Mouse (Mus musculus): ENCODE measurements around the gene Gm3173.
"Not testable (repeated sequence)": the region's sequence is repeated elsewhere in the genome, so short reads cannot be mapped to it uniquely, and the experiment has no call there.

DNA sequence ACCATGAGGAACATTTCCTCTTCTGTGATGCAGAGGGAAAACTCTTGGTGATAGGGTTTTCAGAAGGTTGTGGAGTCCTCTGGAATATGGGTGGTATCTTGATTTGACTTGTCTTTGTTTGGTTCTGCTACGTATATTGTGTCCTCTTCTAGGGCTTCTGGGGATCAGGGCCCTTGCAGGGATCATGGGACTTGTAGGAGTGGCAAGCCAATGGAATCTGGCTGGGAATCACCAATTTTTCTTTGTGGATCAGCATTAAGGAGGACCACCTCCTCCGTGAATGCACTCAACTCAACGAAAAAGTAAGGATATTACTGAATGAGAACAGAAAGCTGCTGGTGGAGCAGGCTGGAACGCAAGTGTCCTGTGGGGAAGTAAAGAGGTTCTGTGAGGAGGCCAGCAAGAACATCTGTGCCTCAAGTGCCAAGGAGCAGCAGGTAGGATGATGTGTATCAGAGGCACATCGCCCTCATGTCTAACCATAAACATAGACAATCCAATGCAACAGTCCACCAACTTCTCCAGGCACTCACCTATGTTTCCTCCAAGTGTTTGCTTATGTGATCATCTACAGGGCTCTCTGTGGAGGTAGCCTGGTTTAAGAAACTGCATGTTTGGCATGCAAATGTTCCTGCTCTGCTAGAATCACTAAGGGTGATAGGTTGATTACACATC is 30.5 kb upstream of the Gm3173 start:
- TF ChIP-seq CTCF (IDR thresholded peaks at IDR 0.05; ENCODE audit: low read depth); EP300 (optimal IDR thresholded peaks at IDR 0.05): not testable (repeated sequence)

All from stomach, postnatal 0 days (tissue).